Mouse (Mus musculus): ENCODE measurements around the gene Dusp27. TPM values are rescaled to one million over a fixed set of nuclear protein-coding genes. Genes with fewer than 3 reads are reported as not detected.

Gene Dusp27
- total RNA-seq (2022): 10 to 100 TPM; 36.3 to 55.0 (median 43.5) TPM

DNA sequence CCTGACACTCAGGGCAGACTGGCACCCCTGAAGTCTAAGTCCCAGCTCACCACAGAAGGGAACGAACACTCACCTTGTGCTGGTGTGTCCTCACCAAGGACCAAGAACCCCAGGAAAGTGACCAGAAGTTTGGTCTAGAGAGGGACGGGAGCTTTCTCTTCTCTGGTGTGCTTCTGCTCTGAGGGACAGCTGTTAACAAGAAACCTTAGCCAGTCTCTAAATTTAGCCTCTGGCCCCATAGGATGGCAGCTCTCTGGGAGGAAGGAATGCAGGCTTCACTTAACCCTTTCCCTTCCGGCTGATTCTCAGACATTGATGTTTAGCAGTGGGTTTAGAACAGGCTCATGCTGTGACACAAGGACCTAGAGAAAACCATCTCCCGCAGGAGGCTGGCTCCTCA, at the start of gene Dusp27:
Dusp27 (minus strand) TSS at position 204 of the 400 bp plus-strand sequence.
- DNase-seq (ENCODE audit: low spot score): peak; percentile 19

DNA sequence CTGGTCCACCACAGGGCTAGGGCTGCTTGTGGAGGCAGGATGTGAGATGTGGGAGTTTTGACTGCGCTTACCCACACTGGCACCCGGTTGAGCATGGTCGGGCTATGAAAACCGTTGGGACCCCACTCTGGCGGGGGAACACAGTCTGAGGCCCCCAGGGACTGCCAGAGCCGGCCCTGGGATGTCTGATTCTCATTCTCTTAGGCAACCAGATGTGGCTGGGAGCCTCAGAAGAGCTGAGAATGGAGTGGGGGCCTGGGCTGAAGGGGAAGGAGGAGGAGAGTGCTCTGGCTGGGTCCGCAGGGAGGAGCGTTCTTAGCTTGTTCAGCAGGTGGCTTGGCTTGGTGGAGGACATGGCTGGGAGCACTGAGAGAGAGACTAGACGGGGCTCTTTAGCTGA, 45.9 kb upstream of the Dusp27 start:
- no peak for DNase-seq (ENCODE audit: low spot score)

DNA sequence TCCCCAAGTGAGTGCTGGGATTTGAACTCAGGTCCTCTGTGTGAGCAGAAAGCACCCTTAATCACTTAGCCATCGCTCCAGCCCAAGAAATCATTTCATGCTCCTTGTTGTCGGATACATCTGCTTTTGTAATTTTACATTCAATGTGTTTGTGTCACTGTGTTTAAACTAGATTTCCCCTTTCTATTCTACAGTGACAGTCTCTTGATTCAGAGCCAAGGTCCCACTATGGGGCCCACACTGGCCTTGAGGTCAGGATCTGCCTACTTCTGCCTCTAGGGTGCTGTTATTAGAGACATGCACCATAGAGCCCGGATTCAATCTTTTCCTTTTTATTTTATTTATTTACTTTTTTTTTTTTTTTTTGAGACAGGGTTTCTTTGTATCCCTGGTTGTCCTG, 45.3 kb upstream of the Dusp27 start:
- no peak for DNase-seq (ENCODE audit: low spot score)

DNA sequence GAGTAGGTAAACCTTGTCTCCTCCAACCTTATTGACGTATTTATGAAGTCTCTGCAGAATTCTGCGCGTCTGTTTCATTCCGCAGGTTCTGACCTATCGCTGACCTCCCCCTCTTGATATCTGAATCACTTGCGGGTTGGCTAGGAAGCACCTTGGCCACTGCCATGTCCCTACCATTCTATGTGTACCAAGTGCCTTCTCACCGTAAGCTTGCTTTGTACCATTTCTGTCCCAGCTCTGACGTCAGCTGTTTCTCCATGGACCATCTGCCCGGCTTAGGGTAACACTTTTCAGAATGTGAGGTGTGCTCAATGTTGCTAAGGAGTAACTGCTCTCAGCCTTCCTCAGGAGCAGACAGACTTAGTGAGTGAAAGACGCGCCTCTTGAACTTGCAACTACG, 43.1 kb upstream of the Dusp27 start:
- no peak for DNase-seq (ENCODE audit: low spot score)

DNA sequence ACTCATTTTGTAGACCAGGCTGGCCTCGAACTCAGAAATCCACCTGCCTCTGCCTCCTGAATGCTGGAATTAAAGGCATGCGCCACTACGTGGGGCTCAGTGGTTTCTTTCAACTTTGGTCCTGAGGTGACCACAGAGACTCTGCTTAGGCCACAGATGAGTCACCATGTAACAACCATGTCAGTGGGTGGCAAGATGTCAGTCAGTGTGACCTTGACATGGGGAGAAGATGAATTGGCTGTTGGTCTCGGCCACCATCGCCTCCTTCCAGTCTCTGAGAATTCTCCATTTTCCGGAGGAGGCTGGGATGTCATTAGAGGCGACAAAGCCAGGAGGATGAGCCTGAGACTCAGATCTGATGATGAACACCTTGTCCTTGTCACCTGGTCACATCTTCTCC, 42.0 kb upstream of the Dusp27 start:
- no peak for DNase-seq (ENCODE audit: low spot score)

DNA sequence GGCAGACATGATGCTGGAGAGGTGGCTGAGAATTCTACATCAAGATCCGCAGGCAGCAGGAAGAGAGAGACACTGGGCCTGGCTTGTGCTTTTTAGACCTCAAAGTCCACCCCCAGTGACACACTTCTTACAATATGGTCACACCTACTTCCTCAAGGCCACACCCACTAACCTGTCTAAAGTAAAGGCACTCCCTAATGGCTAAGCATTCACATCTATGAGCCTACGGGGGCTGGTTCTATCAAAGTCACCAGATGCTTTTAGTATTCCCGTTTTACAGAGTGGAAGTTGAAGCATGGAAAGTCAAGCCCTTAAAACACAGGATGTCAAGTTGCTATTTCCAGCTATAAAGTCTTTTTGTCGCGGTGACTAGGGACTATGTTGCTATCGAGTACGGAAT, 40.3 kb upstream of the Dusp27 start:
- no peak for DNase-seq (ENCODE audit: low spot score)

DNA sequence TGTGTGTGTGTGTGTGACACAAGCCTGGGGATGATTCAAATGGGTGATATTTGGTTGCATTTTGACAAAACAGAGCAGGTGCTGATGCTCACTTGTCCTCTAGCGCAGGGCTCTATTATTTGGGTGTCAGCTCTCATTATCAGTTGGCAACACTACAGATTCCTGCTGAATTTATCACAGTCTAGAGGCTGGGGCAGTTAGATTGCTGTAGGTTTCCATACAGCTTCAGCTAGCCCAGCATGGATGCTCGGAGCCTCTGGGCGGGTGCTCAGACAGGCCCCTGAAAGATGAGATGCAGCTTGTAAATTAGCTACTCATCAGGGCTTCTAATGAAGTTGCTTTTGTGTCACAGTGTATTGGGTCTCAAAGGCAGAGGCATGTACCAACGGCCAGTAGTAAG, 39.7 kb upstream of the Dusp27 start:
- no peak for DNase-seq (ENCODE audit: low spot score)

DNA sequence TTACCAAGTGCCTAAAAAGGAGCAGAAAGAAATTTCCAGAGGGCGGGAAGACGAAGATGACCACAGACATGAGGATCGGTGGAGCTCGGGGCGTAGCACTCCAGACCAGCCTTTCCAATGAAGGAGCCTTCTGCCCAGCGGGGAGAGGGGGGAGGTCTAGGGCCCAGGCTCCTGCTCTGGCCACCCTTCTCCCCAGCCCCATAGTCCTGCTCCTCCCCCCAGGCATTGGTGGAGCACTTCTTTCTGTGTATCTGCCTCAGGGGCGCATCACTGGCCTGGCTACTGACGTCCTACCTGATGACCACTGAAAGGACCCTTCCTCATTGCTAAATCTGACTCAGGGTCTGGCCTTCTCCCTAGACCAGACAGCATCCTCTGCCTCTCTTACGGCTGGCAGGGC, 37.4 kb upstream of the Dusp27 start:
- DNase-seq (ENCODE audit: low spot score): no peak

DNA sequence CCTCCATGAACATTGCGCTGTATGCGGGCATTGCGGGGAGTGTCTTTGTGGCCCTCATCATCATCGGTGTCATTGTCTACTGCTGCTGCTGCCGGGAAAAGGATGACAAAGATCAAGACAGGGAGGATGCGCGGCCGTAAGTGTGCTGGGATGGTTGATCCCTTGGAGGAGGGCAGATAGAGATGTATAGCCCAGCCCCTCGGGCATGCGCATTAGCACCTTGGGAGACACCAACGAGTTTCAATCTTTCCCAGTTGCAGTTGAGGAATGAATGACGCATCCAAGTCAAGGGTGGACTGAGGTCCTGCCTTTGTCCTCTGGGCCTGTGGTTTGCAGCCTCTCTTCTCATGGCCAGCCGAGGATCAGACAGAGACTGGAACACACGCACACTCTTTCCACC, 36.9 kb upstream of the Dusp27 start:
- DNase-seq (ENCODE audit: low spot score): no peak

DNA sequence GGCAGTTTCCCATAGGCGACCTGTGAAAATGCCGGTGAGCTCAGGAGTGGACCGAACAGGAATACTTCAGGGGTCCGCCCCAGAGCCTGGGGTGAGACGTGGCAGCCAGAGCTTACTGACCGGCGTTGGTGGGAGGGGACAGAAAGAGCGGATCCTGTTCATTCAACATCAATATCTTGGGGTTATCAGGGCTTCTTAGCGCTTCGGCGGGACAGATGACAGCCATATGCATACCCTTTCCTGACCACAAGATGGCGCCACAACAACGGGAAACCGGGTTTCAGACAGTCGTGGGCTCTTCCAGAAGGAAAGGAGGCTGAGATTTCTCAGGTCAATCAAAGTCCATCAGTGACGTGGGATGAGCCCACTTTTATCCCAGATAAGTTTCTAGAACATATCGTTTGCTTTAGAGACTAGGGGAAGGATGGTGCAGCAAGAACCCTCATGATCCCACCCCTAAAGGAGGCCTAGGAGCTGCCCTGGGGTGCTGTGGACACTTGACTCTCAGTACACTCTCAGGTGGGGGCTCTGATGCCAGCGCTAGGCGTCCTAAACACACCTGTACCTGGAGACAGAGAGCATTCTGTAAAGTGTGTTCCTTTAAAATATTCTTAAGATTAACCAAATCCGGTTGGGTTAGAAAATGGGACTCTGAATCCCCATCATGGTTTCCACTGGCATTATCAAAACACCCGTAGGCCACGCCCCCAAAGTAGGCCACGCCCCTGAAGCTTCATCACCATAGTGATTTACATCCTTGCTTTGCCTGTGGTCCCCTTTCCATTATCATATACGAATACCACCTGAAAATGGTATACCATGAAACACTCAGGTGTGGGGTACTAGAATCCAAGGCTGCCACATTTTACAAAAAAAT, 33.1 kb upstream of the Dusp27 start:
- peak; percentile 46 for DNase-seq (ENCODE audit: low spot score)

DNA sequence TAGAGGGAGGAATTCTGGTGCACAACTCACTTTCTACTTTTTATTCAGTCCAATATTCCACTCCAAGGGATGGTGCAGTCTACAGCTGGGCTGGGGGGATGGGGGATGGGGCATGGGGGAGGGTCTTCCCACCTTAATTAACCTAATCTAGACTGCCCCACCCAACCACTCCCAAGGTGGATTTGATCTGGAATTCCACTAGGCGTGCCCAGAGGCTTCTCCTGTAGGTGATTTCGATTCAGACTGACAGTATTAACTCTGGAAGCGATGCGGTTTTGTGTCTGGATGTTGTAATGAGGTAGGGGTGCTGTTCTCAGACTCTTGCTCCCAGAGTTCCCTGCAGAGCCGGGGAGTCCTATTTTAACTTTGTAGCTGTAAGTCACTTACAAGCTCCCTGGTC, 32.4 kb upstream of the Dusp27 start:
- DNase-seq (ENCODE audit: low spot score): no peak

DNA sequence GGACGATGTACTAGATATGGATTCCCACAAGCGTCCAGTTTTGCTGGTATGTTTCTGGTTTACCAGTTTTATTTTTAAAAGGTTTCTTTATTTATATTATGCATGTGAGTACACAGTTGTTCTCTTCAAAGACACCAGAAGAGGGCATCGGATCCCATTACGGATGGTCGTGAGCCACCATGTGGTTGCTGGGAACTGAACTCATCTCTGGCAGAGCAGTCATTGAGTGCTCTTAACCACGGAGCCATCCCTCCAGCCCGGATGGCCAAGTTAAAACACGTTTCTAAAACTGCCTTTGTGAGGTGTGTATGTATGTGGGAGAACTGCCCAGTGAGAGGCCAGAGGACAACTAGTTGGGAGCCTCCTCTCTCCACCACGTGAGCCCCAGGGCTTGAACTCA, 30.9 kb upstream of the Dusp27 start:
- DNase-seq (ENCODE audit: low spot score): no peak

DNA sequence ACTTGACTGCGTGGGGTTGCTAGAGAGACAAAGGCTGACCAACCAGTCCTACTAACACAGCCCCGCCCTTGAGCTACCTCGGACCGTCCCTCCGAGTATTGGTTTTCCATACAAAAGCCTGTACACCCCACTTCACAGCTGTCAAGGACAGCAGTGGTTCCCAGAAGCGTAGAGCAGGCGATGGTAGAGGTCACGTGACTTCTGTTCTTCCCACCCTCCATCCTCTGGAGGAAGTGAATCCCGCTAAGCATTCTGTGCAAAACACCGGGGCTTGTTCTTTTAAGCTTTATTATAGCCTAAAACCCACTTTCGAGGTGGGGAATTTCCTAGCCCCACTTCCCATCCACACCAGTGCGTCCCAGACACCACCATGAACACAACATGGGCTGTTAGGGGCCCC, 30.0 kb upstream of the Dusp27 start:
- no peak for DNase-seq (ENCODE audit: low spot score)

DNA sequence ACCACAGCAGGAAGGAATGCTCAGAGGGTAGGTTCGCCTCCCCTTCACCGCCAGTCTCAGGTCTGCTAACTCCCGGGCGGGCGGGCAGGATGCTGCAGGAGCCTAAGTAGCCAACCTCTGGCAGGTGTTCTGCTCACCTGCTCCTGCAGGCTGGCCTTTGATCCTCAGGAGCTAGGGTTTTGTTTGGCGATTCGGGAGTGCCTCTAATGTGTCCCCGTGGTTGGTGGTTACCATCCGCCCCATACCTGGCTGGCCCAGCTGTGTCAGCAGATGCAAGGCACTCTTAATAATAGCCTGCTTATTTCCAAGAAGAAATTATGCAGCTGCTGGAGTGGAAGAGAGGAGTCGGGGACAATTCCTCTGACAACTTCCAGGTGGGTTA, 27.4 kb upstream of the Dusp27 start:
- no peak for DNase-seq (ENCODE audit: low spot score)

DNA sequence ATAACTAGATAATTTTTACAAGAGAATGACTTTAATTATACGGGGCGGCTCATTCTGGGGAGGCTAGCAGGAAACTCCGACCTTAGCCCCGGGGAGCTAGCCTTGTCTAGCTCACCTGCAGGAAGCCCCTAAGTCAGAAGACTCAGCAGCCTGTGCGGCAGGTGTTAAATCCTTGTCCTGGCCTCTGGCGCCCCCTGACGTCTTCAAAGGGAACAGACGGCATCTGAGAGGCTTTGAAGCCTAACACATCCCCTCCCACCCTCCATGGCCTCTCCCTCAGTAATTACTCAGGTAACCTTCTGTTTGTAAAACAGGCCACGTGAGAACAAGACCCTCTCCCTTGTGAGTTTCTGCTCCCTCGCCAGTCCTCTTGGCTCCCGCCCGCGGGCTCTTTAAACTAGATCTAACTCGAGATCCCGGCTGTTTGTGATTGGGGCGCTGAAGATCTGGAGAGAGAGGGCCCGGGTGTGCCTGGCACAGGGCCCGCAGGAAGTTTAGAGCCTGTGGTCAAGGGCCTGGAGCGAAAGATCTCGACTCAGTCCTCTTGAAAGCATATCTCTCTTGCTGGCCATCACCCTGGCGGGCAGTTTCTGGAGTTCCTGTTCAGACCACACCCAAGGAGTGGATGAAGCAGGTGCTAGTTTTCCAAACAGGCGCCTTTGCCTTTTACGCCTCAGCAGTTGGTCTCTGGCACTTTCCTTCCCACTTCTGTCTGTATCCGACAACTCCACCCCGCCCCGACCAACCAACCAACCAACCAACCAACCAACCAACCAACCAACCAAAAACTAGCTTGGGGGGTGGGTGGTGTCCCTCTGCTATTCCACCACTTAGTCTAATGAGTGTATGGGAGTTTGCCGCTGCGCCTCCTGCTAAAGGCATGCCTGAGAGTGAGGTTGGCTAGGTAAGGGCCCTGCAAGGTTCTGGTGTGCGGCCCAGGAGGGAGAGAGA, 26.7 kb upstream of the Dusp27 start:
- peak; percentile 60 for DNase-seq (ENCODE audit: low spot score)

DNA sequence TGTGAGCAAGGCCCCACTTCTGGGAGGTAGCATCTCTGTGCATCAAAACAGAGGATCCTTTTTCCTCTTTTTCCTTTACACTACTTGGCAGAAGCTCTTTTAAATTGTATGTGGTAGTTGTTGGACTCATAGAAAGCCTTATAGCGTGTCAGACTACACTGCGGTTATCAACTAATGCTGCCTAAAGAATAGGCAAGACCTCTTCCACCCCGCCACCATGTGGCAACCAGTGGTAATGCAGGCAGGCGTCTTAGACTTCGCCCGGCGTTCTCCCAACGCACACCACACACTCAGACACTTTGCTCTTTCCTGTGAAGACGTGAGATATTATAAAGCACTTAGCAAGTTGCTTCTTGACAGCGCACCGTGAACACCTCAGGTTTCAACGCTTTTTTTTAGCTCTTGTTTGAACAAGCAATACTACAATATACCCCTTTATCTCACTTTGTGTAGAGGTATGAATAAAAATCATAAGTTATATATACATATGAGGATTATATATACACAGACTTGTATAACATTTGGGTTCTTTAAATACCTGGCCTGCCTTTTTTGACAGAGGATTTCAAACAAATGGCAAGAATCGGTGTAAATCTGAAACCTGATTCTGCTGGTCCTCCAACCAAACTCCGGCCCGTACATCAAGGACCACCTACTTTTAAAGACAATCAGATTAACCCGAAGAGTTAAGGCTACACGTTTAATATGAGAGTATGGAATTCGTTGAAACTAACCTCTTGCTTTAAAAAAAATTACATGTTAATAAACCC, 25.8 kb upstream of the Dusp27 start:
- DNase-seq (ENCODE audit: low spot score): peak; percentile 77

DNA sequence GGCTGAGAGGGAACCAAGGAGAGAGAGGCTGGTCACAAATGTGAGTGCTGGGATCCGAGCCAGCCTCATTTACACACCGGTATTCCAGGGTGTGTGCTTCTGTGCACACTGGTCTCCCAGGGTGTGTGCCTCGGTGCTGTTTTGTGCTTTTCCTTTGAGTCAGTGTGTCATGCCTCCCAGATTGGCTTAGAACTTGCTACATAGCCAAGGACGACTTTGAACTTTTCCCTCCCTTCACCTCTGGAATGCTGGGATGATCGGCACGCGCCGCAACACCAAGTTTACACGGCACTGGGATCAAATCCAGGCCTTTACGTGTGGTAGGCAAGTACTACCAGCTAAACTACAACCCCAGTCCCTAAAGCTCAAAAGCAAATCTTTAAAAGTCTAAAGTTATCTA, 24.3 kb upstream of the Dusp27 start:
- no peak for DNase-seq (ENCODE audit: low spot score)

DNA sequence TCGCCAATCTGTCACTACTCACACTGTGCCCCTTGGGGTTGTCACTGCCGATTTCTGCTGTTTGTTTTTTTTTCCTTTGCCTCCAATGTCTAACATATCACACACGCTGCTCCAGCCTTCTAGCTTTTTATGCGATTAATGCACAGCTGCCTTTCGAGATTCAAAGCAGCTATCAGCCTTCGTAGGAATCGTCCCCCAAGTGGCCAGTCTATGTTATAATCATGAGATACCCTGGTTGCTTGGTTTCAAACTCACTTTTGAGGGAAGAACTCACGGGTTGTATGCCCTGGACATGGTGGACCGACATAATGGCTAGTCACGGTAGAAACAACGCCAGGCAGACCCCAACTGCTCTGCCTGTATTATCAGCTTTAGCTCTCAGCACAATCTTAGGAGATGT, 23.6 kb upstream of the Dusp27 start:
- no peak for DNase-seq (ENCODE audit: low spot score)

DNA sequence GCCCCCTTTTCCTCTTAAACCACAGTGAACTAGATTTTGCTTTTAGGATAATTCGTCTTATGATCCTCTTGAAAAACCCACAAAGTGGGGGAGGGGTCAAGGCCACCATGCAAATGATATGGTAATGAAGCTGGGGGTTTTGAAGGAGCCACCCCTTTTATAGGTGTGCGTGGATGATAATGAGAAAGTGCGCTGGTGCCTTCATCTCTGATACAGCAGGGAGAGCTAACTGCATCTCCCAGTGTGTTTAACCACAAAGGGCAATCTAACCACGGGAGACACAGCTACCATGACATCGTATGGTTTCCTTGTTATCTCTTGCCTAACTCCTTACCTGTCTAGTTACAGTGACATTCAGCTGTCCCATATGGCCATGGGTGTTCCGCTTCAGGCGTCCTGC, 22.3 kb upstream of the Dusp27 start:
- no peak for DNase-seq (ENCODE audit: low spot score)

DNA sequence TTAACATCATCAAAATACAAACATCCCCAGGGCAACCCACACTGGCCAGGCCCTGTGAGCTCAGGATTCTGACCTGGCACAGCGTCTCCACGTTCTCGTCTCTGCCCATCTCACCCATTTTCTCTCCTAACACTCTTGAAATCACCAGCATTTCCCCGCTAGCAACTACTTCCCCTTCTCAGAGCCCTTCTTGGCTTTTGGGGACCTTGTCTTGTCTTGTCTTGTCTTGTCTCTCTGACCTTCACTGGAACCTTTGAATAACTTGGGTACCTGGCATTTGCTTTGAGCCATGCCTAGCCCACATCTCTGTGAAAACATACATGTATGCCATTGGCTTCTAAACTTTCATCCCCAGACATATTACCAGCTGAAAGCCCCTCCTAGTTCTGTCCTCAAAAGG, 21.7 kb upstream of the Dusp27 start:
- DNase-seq (ENCODE audit: low spot score): no peak

DNA sequence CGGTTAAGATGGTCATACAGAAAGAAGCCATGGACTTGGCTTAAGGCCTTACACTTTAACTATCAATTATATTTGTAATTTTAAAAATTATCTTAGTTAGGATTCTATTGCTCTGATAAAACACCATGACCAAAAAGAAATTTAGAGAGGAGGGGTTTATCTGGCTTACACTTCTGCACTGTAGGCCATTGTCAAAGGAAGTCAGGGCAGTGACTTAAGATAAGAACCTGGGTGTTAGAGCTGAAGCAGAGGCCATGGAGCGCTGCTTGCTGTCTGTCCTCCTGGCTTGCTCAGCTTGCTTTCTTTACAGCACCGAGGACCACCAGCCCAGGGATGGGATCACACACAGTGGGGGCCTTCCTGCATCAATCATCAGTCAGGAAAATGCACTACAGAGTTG, 19.9 kb upstream of the Dusp27 start:
- DNase-seq (ENCODE audit: low spot score): no peak

DNA sequence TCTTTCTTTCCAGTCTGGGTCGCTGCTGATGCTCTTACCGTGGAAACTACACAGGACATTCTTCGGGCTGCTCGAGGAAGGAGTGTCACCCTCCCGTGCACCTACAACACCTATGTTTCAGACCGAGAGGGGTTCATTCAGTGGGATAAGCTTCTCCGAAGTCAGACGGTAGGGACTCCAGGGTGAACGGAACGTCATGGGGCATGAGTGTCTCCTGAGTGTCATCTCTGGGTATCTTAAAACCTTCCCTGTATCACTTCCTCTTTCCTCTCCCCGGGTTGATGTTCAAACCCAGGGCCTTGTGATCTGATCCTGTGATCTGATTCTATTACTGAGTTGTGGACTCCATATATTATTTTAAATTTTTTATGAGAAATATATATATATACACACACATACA, 18.9 kb upstream of the Dusp27 start:
- DNase-seq (ENCODE audit: low spot score): no peak

Measured in heart, adult 8-10 months (tissue).